Mouse (Mus musculus): Measurements from ENCODE around the gene Pcdh15. TPM values are rescaled to one million over a fixed set of nuclear protein-coding genes. Genes with fewer than 3 reads are reported as not detected.

The Pcdh15 gene
- total and polyA plus RNA-seq, 3 experiments = not detected

- Histone ChIP-seq H3K4me1 (ENCODE audit: control insufficient read depth in 1 of 2, insufficient read depth in 2 of 2, low read length in 2 of 2) (no peaks in the 10 kb centered on the region), H3K27me3 (ENCODE audit: control insufficient read depth in 1 of 2, insufficient read depth in 2 of 2, low read length in 2 of 2) (no peaks in the 10 kb centered on the region), H3K79me2 (ENCODE audit: control insufficient read depth, insufficient read depth, low read length, poor library complexity) (no peaks in the 10 kb centered on the region), H3K27ac (ENCODE audit: control insufficient read depth, low read depth, low read length) (no peak overlapping the region), H3K4me3 (ENCODE audit: control insufficient read depth in 1 of 2, insufficient read depth in 1 of 2, low read depth in 2 of 2, low read length in 2 of 2) (no peak overlapping the region), H3K36me3 (ENCODE audit: control insufficient read depth in 1 of 2, insufficient read depth in 2 of 2, low read length in 2 of 2) (no peaks in the 10 kb centered on the region), H3K9me3 (replicated peaks; ENCODE audit: insufficient read depth, low read length) (no peaks in the 10 kb centered on the region), H3K9ac (ENCODE audit: control insufficient read depth, low read depth, low read length, poor library complexity, severe bottlenecking) (no peak overlapping the region)
- TF ChIP-seq EP300 (IDR thresholded peaks at IDR 0.05; ENCODE audit: low read depth in 1 of 2, low read length in 2 of 2) (no peak), ZNF384 (IDR thresholded peaks at IDR 0.05; ENCODE audit: low read depth, low read length) (no peak)
- DNase-seq (ENCODE audit: low read depth, low spot score) = no peak
These were observed 779.0 kb downstream of the Pcdh15 start for GRCm38 (mm10) chr10:73878055-73878728.

GRCm38 (mm10) chr10:73878729-73879067, 779.6 kb downstream of the Pcdh15 start:
- Histone ChIP-seq H3K79me2 (ENCODE audit: control insufficient read depth, insufficient read depth, low read length, poor library complexity) (no peaks in the 10 kb centered on the region), H3K27ac (ENCODE audit: control insufficient read depth, low read depth, low read length) (no peak overlapping the region), H3K9ac (ENCODE audit: control insufficient read depth, low read depth, low read length, poor library complexity, severe bottlenecking) (no peak overlapping the region), H3K4me3 (ENCODE audit: control insufficient read depth in 1 of 2, insufficient read depth in 1 of 2, low read depth in 2 of 2, low read length in 2 of 2) (no peak overlapping the region), H3K9me3 (replicated peaks; ENCODE audit: insufficient read depth, low read length) (no peaks in the 10 kb centered on the region), H3K4me1 (ENCODE audit: control insufficient read depth in 1 of 2, insufficient read depth in 2 of 2, low read length in 2 of 2) (no peaks in the 10 kb centered on the region), H3K36me3 (ENCODE audit: control insufficient read depth in 1 of 2, insufficient read depth in 2 of 2, low read length in 2 of 2) (no peaks in the 10 kb centered on the region), H3K27me3 (ENCODE audit: control insufficient read depth in 1 of 2, insufficient read depth in 2 of 2, low read length in 2 of 2) (no peaks in the 10 kb centered on the region)
- TF ChIP-seq EP300 (IDR thresholded peaks at IDR 0.05; ENCODE audit: low read depth in 1 of 2, low read length in 2 of 2) = no peak
- no peak for TF ChIP-seq UBTF (IDR thresholded peaks at IDR 0.05; ENCODE audit: borderline replicate concordance, insufficient read depth, low read depth, low read length)
- TF ChIP-seq KAT2A (conservative IDR thresholded peaks at IDR 0.05; ENCODE audit: low read depth, low read length) = no peak
- TF ChIP-seq ZKSCAN1 (IDR thresholded peaks at IDR 0.05; ENCODE audit: low read depth, low read length) = no peak
- TF ChIP-seq JUND (IDR thresholded peaks at IDR 0.05; ENCODE audit: low read depth, low read length) = no peak
- TF ChIP-seq MEF2A (IDR thresholded peaks at IDR 0.05; ENCODE audit: extremely low read depth, insufficient replicate concordance, low read depth, low read length, poor library complexity, severe bottlenecking) = no peak
- TF ChIP-seq CTCF (IDR thresholded peaks at IDR 0.05 in 2 of 3, conservative IDR thresholded peaks at IDR 0.05 in 1 of 3; ENCODE audit: control insufficient read depth in 1 of 3, insufficient read depth in 1 of 3, low read depth in 2 of 3, low read length in 3 of 3, poor library complexity in 1 of 3, severe bottlenecking in 1 of 3) = no peak
- no peak for TF ChIP-seq ELF1 (IDR thresholded peaks at IDR 0.05; ENCODE audit: low read depth, low read length)
- DNase-seq (ENCODE audit: low read depth, low spot score) = no peak

GRCm38 (mm10) chr10:73887771-73888170, 788.6 kb downstream of the Pcdh15 start:
- no peaks in the 10 kb centered on the region for H3K27me3 ChIP-seq (ENCODE audit: control insufficient read depth in 1 of 2, insufficient read depth in 2 of 2, low read length in 2 of 2)
- H3K4me1 ChIP-seq (ENCODE audit: control insufficient read depth in 1 of 2, insufficient read depth in 2 of 2, low read length in 2 of 2) = no peaks in the 10 kb centered on the region
- H3K36me3 ChIP-seq (ENCODE audit: control insufficient read depth in 1 of 2, insufficient read depth in 2 of 2, low read length in 2 of 2) = no peaks in the 10 kb centered on the region
- no peak overlapping the region for H3K4me3 ChIP-seq (ENCODE audit: control insufficient read depth in 1 of 2, insufficient read depth in 1 of 2, low read depth in 2 of 2, low read length in 2 of 2)
- no peak overlapping the region for H3K27ac ChIP-seq (ENCODE audit: control insufficient read depth, low read depth, low read length)
- no peaks in the 10 kb centered on the region for H3K9me3 ChIP-seq (replicated peaks; ENCODE audit: insufficient read depth, low read length)
- H3K79me2 ChIP-seq (ENCODE audit: control insufficient read depth, insufficient read depth, low read length, poor library complexity) = no peaks in the 10 kb centered on the region
- TF ChIP-seq POLR2A (IDR thresholded peaks at IDR 0.05; ENCODE audit: control insufficient read depth in 1 of 2, insufficient read depth in 1 of 2, low read depth in 1 of 2, low read length in 2 of 2, poor library complexity in 1 of 2) = no peak
- TF ChIP-seq MAZ (IDR thresholded peaks at IDR 0.05; ENCODE audit: low read depth, low read length) = no peak
- TF ChIP-seq MAX (IDR thresholded peaks at IDR 0.05; ENCODE audit: low read length) = no peak
- TF ChIP-seq TCF12 (IDR thresholded peaks at IDR 0.05; ENCODE audit: low read depth, low read length) = no peak
- no peak for TF ChIP-seq POLR2AphosphoS2 (IDR thresholded peaks at IDR 0.05; ENCODE audit: low read length)
- TF ChIP-seq USF1 (IDR thresholded peaks at IDR 0.05; ENCODE audit: low read depth, low read length) = no peak
- TF ChIP-seq ZMIZ1 (IDR thresholded peaks at IDR 0.05; ENCODE audit: low read depth, low read length) = no peak
- no peak for TF ChIP-seq SIN3A (IDR thresholded peaks at IDR 0.05; ENCODE audit: low read length)
- no peak for TF ChIP-seq ETS1 (IDR thresholded peaks at IDR 0.05; ENCODE audit: low read depth, low read length)
- TF ChIP-seq MYC (IDR thresholded peaks at IDR 0.05; ENCODE audit: low read depth, low read length) = no peak
- TF ChIP-seq NRF1 (IDR thresholded peaks at IDR 0.05; ENCODE audit: insufficient read depth, low read depth, low read length, poor library complexity, severe bottlenecking) = no peak
- no peak for TF ChIP-seq KAT2A (conservative IDR thresholded peaks at IDR 0.05; ENCODE audit: low read depth, low read length)
- no peak for TF ChIP-seq TAL1 (IDR thresholded peaks at IDR 0.05; ENCODE audit: low read length)
- no peak overlapping the region for H3K9ac ChIP-seq (ENCODE audit: control insufficient read depth, low read depth, low read length, poor library complexity, severe bottlenecking)
- DNase-seq (ENCODE audit: low read depth, low spot score) = no peak

All from MEL (cell line).